Mouse (Mus musculus) T-helper 2 cell (primary cell): ENCODE data around the gene Brms1.

Experiments
- in situ Hi-C: fragments of 300-600 bp; cut with MboI, MseI; formaldehyde crosslinking; loops from one replicate; pipeline ENCODE4 v1.15.1; 2025; ENCODE audit warnings: high pct_unique_total_duplicates

Brms1 gene

GRCm38 (mm10) chr19:5087884-5088728 is 47.0 kb downstream of the Brms1 start, which contains the start of gene Yif1a:
TSS of gene Yif1a (plus strand) at chr19:5088538.
- in situ Hi-C loops: loop anchor here (5.0 kb wide), 1 partner anchor 59 kb away; no protein-coding TSS in a partner anchor

- in situ Hi-C loops: loop anchor here (5.0 kb wide), 1 partner anchor 58 kb away; no protein-coding TSS in a partner anchor
Observed at GRCm38 (mm10) chr19:5089324-5089723, 48.2 kb downstream of the Brms1 start.

DNA sequence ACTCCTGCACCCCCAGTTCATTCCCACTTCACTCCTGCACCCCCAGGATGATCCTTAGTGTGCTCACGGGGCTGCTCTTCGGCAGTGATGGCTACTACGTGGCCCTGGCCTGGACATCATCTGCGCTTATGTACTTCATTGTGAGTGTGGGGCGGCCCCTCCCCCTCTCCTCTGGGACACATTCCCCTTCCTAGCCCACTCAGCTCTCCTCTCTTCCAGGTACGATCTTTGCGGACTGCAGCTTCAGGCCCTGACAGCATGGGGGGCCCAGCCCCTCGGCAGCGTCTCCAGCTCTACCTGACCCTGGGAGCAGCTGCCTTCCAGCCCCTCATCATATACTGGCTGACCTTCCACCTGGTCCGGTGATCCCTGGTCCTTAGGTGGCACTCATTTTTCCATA is 50.9 kb downstream of the Brms1 start:
- in situ Hi-C loops: loop anchor here (10.0 kb wide), 1 partner anchor 953 kb away; the partner anchor contains the start of gene Syvn1

- in situ Hi-C loops: loop anchor here (10.0 kb wide), 1 partner anchor 951 kb away; the partner anchor contains the start of gene Syvn1
Observed at GRCm38 (mm10) chr19:5093481-5094242, 52.5 kb downstream of the Brms1 start.

DNA sequence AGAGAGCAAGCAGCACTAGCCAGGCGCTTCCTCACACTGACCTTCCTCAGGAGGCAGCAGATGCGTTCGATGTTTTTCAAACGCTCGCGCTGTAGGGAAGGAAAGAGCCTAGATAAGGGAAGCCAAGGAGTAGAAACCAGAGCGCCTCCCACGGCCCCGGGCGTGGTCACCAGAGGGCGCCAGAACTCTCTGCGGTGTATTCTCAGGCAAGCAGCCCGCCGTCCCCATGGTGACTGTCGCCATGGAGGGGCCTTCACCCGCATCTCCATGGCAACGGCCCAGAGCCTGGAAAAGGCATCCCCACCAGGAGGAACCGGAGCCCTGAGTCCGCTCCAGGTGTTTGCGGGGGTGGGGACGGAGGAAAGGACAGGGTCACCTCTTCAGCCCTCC is 53.1 kb downstream of the Brms1 start:
- in situ Hi-C loops: loop anchor here (10.0 kb wide), 1 partner anchor 951 kb away; the partner anchor contains the start of gene Syvn1

DNA sequence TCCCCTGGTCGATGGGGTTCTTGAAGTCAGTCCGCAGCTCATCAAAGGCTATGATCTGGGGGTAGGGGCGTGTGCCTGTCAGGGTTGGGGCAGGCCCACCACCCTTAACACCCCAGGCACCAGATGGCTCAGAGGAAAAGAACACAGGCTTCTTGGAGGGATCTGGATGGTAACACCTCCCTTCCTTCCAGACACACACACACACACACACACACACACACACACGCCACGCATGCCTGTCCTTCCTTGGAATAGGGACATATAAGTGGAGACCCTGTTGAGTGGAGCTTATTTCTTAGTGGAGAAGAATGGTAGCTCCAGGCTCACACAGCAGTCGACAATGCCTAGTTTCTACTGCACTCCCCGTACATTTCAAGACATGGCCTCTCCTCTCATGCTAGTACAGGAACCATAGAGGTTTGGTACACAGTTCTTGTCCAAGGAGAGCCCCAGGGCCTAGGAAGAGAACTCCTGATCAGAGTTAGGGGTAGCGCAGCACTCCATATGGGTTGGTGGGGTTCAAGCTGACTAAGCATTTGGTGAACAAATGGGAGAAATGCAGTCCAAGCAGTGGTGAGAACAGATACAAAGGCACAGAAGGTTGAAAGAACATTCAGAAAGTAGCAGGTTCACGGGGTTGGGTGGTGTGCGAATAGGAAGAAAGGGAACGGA is 53.7 kb downstream of the Brms1 start:
- in situ Hi-C loops: loop anchor here (10.0 kb wide), 1 partner anchor 950 kb away; the partner anchor contains the start of gene Syvn1

GRCm38 (mm10) chr19:5095887-5096474 is 54.8 kb downstream of the Brms1 start:
- in situ Hi-C loops: loop anchor here (10.0 kb wide), 1 partner anchor 949 kb away; the partner anchor contains the start of gene Syvn1

DNA sequence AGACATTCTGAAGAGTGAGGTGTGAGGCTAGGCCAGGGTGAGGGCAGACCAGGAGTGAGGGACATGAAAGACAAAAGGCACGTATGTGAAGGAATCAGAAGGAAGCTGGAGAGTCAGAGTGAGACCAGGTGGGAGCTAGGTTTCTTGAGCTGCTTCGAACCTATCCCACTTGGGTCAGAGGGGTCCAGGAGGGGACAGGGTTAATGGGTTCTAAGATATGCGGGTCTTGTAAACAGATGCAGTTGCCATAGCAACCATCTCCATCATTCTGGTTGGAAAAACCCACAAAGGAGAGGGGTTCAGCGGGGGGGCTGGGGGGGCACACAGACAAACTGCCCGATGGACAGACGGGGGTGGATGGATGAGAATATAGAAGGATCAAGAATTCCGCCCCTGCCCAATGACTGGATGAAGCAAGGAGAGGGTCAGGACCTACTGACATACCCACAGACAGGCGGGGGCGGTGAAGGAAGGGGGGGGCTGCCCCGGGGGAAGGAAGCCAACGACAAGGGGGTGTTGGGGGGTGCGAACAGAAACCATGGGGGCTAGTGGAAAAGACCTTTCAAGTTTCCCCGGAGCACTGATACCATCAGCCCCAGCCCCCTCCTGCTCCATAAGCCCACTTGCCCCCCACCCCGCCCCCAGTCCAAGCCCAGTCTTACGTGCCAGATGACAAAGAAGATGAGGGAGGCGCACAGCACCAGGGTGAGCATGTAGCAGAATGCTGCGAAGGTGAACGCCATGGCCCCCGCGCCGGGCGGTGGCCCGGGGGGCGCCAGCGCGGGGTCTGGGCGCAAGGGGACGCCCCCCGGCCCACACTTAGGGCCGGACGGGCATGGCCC is 56.6 kb downstream of the Brms1 start:
- in situ Hi-C loops: loop anchor here (10.0 kb wide), 1 partner anchor 947 kb away; the partner anchor contains the start of gene Syvn1

DNA sequence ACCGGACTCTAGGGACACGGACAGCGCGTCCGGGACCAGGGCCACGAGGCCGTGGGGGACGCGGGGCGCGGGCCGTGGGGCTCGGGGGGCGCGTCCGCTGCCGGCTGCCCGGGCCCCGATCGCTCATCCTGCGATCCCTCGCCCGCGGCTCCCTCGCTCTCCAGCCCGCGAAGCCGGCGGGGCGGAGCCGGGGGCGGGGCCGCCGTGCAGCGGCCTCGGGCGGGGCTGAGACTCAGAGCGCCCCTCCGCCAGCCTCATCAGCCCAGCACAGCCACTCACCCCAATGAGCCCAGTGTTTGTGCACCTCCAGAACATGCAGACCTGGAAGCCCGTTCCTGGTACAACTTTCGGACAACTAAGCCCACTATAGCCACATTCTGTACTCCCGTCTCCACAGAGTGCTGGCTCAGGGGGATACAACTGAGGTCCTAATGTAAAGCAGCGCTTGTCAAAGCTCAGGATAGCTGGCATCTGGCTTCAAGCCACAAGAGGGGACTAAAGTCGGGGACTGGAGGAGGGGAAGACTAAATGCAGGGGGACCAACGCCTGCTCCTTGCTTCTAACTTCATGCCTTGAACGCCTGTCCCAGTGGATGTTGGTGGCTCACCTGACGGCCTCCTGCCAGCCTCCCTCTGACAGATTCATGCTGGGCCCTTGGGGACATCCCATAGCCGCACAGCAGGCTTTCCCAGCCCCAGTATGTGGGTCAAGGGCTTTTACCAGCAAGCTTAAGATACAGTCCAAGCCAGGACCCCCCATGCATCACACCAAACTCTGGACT is 57.4 kb downstream of the Brms1 start, which contains the start of gene Cnih2:
TSS of gene Cnih2 (minus strand) at position 159 of the 781 bp plus-strand sequence.
- in situ Hi-C loops: loop anchor here (10.0 kb wide), 1 partner anchor 946 kb away; the partner anchor contains the start of gene Syvn1
